Mouse (Mus musculus): ENCODE data around the gene Tmem82. TPM values are rescaled to one million over a fixed set of nuclear protein-coding genes. Genes with fewer than 3 reads are reported as not detected.

Gene Tmem82
- polyA plus RNA-seq, 1 experiment: 1.1 TPM

- Histone ChIP-seq H3K27ac (replicated peaks; ENCODE audit: low read depth, low read length) (no peak overlapping the region), H3K4me1 (ENCODE audit: control insufficient read depth, insufficient read depth, insufficient read length, low read length) (peaks cover 7% of the 10 kb centered on the region), H3K4me3 (ENCODE audit: insufficient read depth, low read depth, low read length) (no peak overlapping the region)
Measured at GRCm38 (mm10) chr4:141649244-141649643, 30.8 kb upstream of the Tmem82 start.

- Histone ChIP-seq H3K4me3 (ENCODE audit: insufficient read depth, low read depth, low read length) (no peak overlapping the region), H3K27ac (replicated peaks; ENCODE audit: low read depth, low read length) (no peak overlapping the region), H3K4me1 (ENCODE audit: control insufficient read depth, insufficient read depth, insufficient read length, low read length) (peaks cover 15% of the 10 kb centered on the region)
Measured at GRCm38 (mm10) chr4:141648262-141648661, 29.8 kb upstream of the Tmem82 start.

DNA sequence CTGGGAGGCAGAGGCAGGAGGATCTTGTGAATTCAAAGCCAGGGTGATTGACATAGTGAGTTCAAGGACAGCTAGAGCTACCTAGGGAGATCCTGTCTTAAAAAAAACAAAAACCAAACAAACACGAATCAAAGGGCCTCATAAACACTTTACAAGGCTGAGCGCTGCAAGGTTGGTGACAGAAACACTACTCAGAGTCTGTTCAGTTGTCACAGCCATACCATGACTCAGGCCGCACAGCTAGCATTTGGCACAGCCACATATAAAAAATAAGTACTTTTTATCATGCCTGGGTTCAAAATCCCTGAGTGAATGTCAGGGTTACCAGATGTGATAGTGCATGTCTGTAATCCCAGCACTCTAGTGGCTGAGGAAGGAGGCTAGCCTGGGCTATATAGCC lies 28.8 kb upstream of the Tmem82 start:
- Histone ChIP-seq H3K4me1 (ENCODE audit: control insufficient read depth, insufficient read depth, insufficient read length, low read length) (peaks cover 12% of the 10 kb centered on the region), H3K27ac (replicated peaks; ENCODE audit: low read depth, low read length) (no peak overlapping the region), H3K4me3 (ENCODE audit: insufficient read depth, low read depth, low read length) (no peak overlapping the region)

- H3K4me1 ChIP-seq (ENCODE audit: control insufficient read depth, insufficient read depth, insufficient read length, low read length): peaks cover 15% of the 10 kb centered on the region
- no peak overlapping the region for H3K4me3 ChIP-seq (ENCODE audit: insufficient read depth, low read depth, low read length)
- H3K27ac ChIP-seq (replicated peaks; ENCODE audit: low read depth, low read length): peak overlapping the region; percentile 56
Measured at GRCm38 (mm10) chr4:141645988-141646387, 27.6 kb upstream of the Tmem82 start.

- Histone ChIP-seq H3K4me3 (ENCODE audit: insufficient read depth, low read depth, low read length) (no peak overlapping the region), H3K27ac (replicated peaks; ENCODE audit: low read depth, low read length) (peak overlapping the region; percentile 72), H3K4me1 (ENCODE audit: control insufficient read depth, insufficient read depth, insufficient read length, low read length) (peaks cover 12% of the 10 kb centered on the region)
Measured at GRCm38 (mm10) chr4:141643118-141643855, 24.9 kb upstream of the Tmem82 start.

DNA sequence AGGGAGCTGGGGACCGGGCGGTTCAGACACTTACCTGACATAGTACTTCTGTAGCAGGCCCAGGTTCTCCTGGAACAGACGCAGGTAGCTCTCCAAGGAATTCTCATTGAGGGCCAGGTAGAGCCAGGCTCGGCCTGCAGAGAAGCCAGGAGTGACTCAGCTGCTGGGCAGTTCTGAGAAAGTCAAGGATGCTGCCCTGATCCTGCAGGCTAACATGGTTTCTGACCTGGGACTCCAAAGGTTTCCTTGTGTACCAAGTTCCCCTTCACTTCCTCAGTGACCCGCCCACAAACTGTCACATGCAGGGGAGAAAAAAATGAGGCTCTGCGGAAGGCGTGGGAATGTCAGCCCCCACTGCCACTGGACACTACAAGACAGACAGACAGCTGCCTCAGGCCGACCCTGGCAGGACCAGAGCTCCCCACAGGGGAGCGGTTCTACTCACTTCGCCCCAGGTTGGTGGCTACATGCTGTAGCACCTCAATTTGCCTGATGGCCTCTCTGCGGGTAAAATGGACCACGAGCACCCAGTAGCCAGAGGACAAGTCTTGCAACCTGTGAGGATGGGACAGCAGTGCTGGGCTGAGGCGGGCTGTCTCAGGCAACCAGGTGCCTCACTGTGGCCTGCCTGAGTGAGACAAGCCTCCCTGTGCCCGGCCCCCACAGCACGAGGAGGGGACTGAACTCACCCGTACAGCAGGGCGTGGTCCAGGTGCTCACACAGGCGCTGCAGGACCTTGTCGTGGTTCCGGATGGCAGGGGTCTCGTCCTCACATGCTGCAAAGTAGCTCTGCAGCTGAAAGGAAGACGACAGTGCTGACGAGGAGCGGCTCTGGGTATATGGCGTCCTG lies 23.8 kb upstream of the Tmem82 start:
- Histone ChIP-seq H3K4me3 (ENCODE audit: insufficient read depth, low read depth, low read length) (no peak overlapping the region), H3K27ac (replicated peaks; ENCODE audit: low read depth, low read length) (peak overlapping the region; percentile 29; the same call in 1 of the 2 replicates), H3K4me1 (ENCODE audit: control insufficient read depth, insufficient read depth, insufficient read length, low read length) (peaks cover 12% of the 10 kb centered on the region)

DNA sequence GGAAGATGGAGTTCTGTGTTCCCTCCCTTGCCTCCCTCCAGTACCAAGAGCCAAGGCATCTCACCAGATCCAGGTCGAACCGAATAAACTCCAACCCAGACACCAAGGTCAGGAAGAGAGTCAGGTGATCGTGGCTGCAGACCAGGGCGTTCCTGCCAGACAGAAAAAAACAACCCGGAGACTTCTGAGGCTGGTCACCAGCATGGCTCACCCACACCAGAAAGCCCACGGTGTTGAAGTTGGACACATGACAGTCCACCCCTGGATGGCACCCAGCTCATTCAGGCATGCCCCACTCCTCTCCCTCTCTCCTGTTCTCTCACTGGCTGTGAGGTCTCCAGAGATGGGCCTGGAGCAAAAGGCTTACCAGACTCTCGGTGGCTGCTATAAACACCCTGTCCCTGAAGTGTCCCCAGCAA lies 22.9 kb upstream of the Tmem82 start:
- Histone ChIP-seq H3K27ac (replicated peaks; ENCODE audit: low read depth, low read length) (peak overlapping the region; percentile 29), H3K4me1 (ENCODE audit: control insufficient read depth, insufficient read depth, insufficient read length, low read length) (peaks cover 12% of the 10 kb centered on the region), H3K4me3 (ENCODE audit: insufficient read depth, low read depth, low read length) (no peak overlapping the region)

- H3K4me3 ChIP-seq (ENCODE audit: insufficient read depth, low read depth, low read length): no peak overlapping the region
- H3K27ac ChIP-seq (replicated peaks; ENCODE audit: low read depth, low read length): no peak overlapping the region
- peaks cover 12% of the 10 kb centered on the region for H3K4me1 ChIP-seq (ENCODE audit: control insufficient read depth, insufficient read depth, insufficient read length, low read length)
Measured at GRCm38 (mm10) chr4:141639474-141639873, 21.0 kb upstream of the Tmem82 start.

- Histone ChIP-seq H3K4me1 (ENCODE audit: control insufficient read depth, insufficient read depth, insufficient read length, low read length) (peaks cover 3% of the 10 kb centered on the region; the same call in 1 of the 2 replicates), H3K4me3 (ENCODE audit: insufficient read depth, low read depth, low read length) (no peak overlapping the region), H3K27ac (replicated peaks; ENCODE audit: low read depth, low read length) (no peak overlapping the region)
Measured at GRCm38 (mm10) chr4:141636693-141637092, 18.3 kb upstream of the Tmem82 start.

GRCm38 (mm10) chr4:141635991-141636390 lies 17.6 kb upstream of the Tmem82 start:
- Histone ChIP-seq H3K4me1 (ENCODE audit: control insufficient read depth, insufficient read depth, insufficient read length, low read length) (no peaks in the 10 kb centered on the region), H3K27ac (replicated peaks; ENCODE audit: low read depth, low read length) (no peak overlapping the region), H3K4me3 (ENCODE audit: insufficient read depth, low read depth, low read length) (no peak overlapping the region)

- no peak overlapping the region for H3K4me3 ChIP-seq (ENCODE audit: insufficient read depth, low read depth, low read length)
Measured at GRCm38 (mm10) chr4:141632111-141632873, 13.9 kb upstream of the Tmem82 start.

GRCm38 (mm10) chr4:141631250-141631649 lies 12.8 kb upstream of the Tmem82 start:
- no peaks in the 10 kb centered on the region for H3K4me1 ChIP-seq (ENCODE audit: control insufficient read depth, insufficient read depth, insufficient read length, low read length)
- H3K4me3 ChIP-seq (ENCODE audit: insufficient read depth, low read depth, low read length): no peak overlapping the region
- H3K27ac ChIP-seq (replicated peaks; ENCODE audit: low read depth, low read length): no peak overlapping the region

More at GRCm38 (mm10) chr4:141632111-141632873, 13.9 kb upstream of the Tmem82 start:
- Histone ChIP-seq H3K4me1 (ENCODE audit: control insufficient read depth, insufficient read depth, insufficient read length, low read length) (no peaks in the 10 kb centered on the region), H3K27ac (replicated peaks; ENCODE audit: low read depth, low read length) (no peak overlapping the region)

- Histone ChIP-seq H3K4me1 (ENCODE audit: control insufficient read depth, insufficient read depth, insufficient read length, low read length) (no peaks in the 10 kb centered on the region), H3K4me3 (ENCODE audit: insufficient read depth, low read depth, low read length) (no peak overlapping the region), H3K27ac (replicated peaks; ENCODE audit: low read depth, low read length) (no peak overlapping the region)
Measured at GRCm38 (mm10) chr4:141630021-141630420, 11.6 kb upstream of the Tmem82 start.

DNA sequence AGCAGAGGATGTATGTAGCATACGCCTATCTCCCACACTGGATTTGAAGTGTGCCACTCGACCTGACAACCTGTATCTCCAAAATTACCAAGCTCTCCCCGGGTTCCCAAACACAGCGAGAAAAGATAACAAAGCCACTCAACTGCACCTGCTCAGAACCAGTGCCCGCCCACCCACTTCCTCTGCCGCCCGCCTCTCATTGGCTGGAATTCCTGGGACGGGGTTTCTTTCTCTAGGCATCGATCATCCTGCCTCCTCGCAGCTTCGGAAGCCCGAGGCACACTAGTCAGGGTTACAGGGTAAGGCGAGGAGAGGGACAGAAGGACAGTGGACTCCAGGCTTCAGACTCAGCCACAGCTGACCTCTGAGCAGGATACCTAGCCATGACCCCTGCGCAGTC lies 10.2 kb upstream of the Tmem82 start:
- H3K27ac ChIP-seq (replicated peaks; ENCODE audit: low read depth, low read length): no peak overlapping the region
- H3K4me3 ChIP-seq (ENCODE audit: insufficient read depth, low read depth, low read length): no peak overlapping the region
- H3K4me1 ChIP-seq (ENCODE audit: control insufficient read depth, insufficient read depth, insufficient read length, low read length): peaks cover 3% of the 10 kb centered on the region; the same call in 1 of the 2 replicates

- Histone ChIP-seq H3K27ac (replicated peaks; ENCODE audit: low read depth, low read length) (no peak overlapping the region), H3K4me3 (ENCODE audit: insufficient read depth, low read depth, low read length) (no peak overlapping the region), H3K4me1 (ENCODE audit: control insufficient read depth, insufficient read depth, insufficient read length, low read length) (peaks cover 11% of the 10 kb centered on the region)
Measured at GRCm38 (mm10) chr4:141627502-141627901, 9.1 kb upstream of the Tmem82 start.

All from brown adipose tissue, adult 24 weeks (tissue).